Mouse (Mus musculus): Measurements from ENCODE around the gene Sfxn1.

Sfxn1 gene

GRCm38 (mm10) chr13:54143788-54144187 lies 72.1 kb downstream of the Sfxn1 start:
- Histone ChIP-seq H3K27me3 (ENCODE audit: control insufficient read depth, insufficient read depth, low read length, poor library complexity, severe bottlenecking) (no peaks in the 10 kb centered on the region), H3K36me3 (ENCODE audit: control insufficient read depth, insufficient read depth, low read length, poor library complexity, severe bottlenecking) (no peaks in the 10 kb centered on the region)
- no peak for DNase-seq (ENCODE audit: low read depth, low spot score)

GRCm38 (mm10) chr13:54144624-54145023 lies 73.0 kb downstream of the Sfxn1 start:
- H3K27me3 ChIP-seq (ENCODE audit: control insufficient read depth, insufficient read depth, low read length, poor library complexity, severe bottlenecking): no peaks in the 10 kb centered on the region
- H3K36me3 ChIP-seq (ENCODE audit: control insufficient read depth, insufficient read depth, low read length, poor library complexity, severe bottlenecking): no peaks in the 10 kb centered on the region
- no peak for DNase-seq (ENCODE audit: low read depth, low spot score)

- Histone ChIP-seq H3K27me3 (ENCODE audit: control insufficient read depth, insufficient read depth, low read length, poor library complexity, severe bottlenecking) (no peaks in the 10 kb centered on the region), H3K36me3 (ENCODE audit: control insufficient read depth, insufficient read depth, low read length, poor library complexity, severe bottlenecking) (no peaks in the 10 kb centered on the region)
- DNase-seq (ENCODE audit: low read depth, low spot score): peak; percentile 5
Observed at GRCm38 (mm10) chr13:54147328-54147727, 75.7 kb downstream of the Sfxn1 start.

- no peaks in the 10 kb centered on the region for H3K36me3 ChIP-seq (ENCODE audit: control insufficient read depth, insufficient read depth, low read length, poor library complexity, severe bottlenecking)
- peak; percentile 8 for DNase-seq (ENCODE audit: low read depth, low spot score)
Observed at GRCm38 (mm10) chr13:54152421-54152820, 80.8 kb downstream of the Sfxn1 start.

GRCm38 (mm10) chr13:54152911-54153310 lies 81.2 kb downstream of the Sfxn1 start:
- Histone ChIP-seq H3K27me3 (ENCODE audit: control insufficient read depth, insufficient read depth, low read length, poor library complexity, severe bottlenecking) (no peaks in the 10 kb centered on the region), H3K36me3 (ENCODE audit: control insufficient read depth, insufficient read depth, low read length, poor library complexity, severe bottlenecking) (no peaks in the 10 kb centered on the region)
- DNase-seq (ENCODE audit: low read depth, low spot score): no peak

More at GRCm38 (mm10) chr13:54152421-54152820, 80.8 kb downstream of the Sfxn1 start:
- no peaks in the 10 kb centered on the region for H3K27me3 ChIP-seq (ENCODE audit: control insufficient read depth, insufficient read depth, low read length, poor library complexity, severe bottlenecking)

- Histone ChIP-seq H3K27me3 (ENCODE audit: control insufficient read depth, insufficient read depth, low read length, poor library complexity, severe bottlenecking) (no peaks in the 10 kb centered on the region), H3K36me3 (ENCODE audit: control insufficient read depth, insufficient read depth, low read length, poor library complexity, severe bottlenecking) (no peaks in the 10 kb centered on the region)
- DNase-seq (ENCODE audit: low read depth, low spot score): no peak
Observed at GRCm38 (mm10) chr13:54153672-54154218, 82.1 kb downstream of the Sfxn1 start.

GRCm38 (mm10) chr13:54155822-54156221 lies 84.2 kb downstream of the Sfxn1 start:
- DNase-seq (ENCODE audit: low read depth, low spot score): no peak
- no peaks in the 10 kb centered on the region for H3K27me3 ChIP-seq (ENCODE audit: control insufficient read depth, insufficient read depth, low read length, poor library complexity, severe bottlenecking)
- no peaks in the 10 kb centered on the region for H3K36me3 ChIP-seq (ENCODE audit: control insufficient read depth, insufficient read depth, low read length, poor library complexity, severe bottlenecking)
